Mouse (Mus musculus): ENCODE measurements at regions not wholly inside any gene's neighbourhood (a gene's known extent, or its start where the extent isn't known, plus 50 kb on each side); places are given as distances from the start of the nearest gene placed in this dataset.

- no peak for DNase-seq (ENCODE audit: extremely low spot score, low spot score)
These were observed 337.9 kb upstream of the Eif4g2 start for GRCm38 (mm10) chr7:111420698-111421097.

- no peak for DNase-seq (ENCODE audit: extremely low spot score, low spot score)
These were observed 334.9 kb upstream of the Eif4g2 start for GRCm38 (mm10) chr7:111417735-111418134.

- no peak for DNase-seq (ENCODE audit: extremely low spot score, low spot score)
These were observed 333.2 kb upstream of the Eif4g2 start for GRCm38 (mm10) chr7:111416061-111416460.

- DNase-seq (ENCODE audit: extremely low spot score, low spot score) = no peak
These were observed 330.9 kb upstream of the Eif4g2 start for GRCm38 (mm10) chr7:111413745-111414144.

GRCm38 (mm10) chr7:111412957-111413356 is 330.1 kb upstream of the Eif4g2 start:
- DNase-seq (ENCODE audit: extremely low spot score, low spot score) = no peak

GRCm38 (mm10) chr7:111411386-111411960 is 328.6 kb upstream of the Eif4g2 start:
- DNase-seq (ENCODE audit: extremely low spot score, low spot score) = no peak

- DNase-seq (ENCODE audit: extremely low spot score, low spot score) = no peak
These were observed 313.1 kb upstream of the Eif4g2 start for GRCm38 (mm10) chr7:111395972-111396371.

- DNase-seq (ENCODE audit: extremely low spot score, low spot score) = no peak
These were observed 312.3 kb upstream of the Eif4g2 start for GRCm38 (mm10) chr7:111395111-111395510.

GRCm38 (mm10) chr7:111393846-111394245 is 311.0 kb upstream of the Eif4g2 start:
- no peak for DNase-seq (ENCODE audit: extremely low spot score, low spot score)

GRCm38 (mm10) chr7:111389690-111390089 is 306.9 kb upstream of the Eif4g2 start:
- no peak for DNase-seq (ENCODE audit: extremely low spot score, low spot score)

- DNase-seq (ENCODE audit: extremely low spot score, low spot score) = no peak
These were observed 291.7 kb upstream of the Eif4g2 start for GRCm38 (mm10) chr7:111374534-111374933.

- peak; percentile 24 for DNase-seq (ENCODE audit: extremely low spot score, low spot score)
These were observed 290.7 kb upstream of the Eif4g2 start for GRCm38 (mm10) chr7:111373380-111374173.

GRCm38 (mm10) chr7:111370421-111370887 is 287.6 kb upstream of the Eif4g2 start:
- DNase-seq (ENCODE audit: extremely low spot score, low spot score) = no peak

- no peak for DNase-seq (ENCODE audit: extremely low spot score, low spot score)
These were observed 285.6 kb upstream of the Eif4g2 start for GRCm38 (mm10) chr7:111368296-111369004.

- no peak for DNase-seq (ENCODE audit: extremely low spot score, low spot score)
These were observed 284.3 kb upstream of the Eif4g2 start for GRCm38 (mm10) chr7:111366951-111367653.

- no peak for DNase-seq (ENCODE audit: extremely low spot score, low spot score)
These were observed 282.6 kb upstream of the Eif4g2 start for GRCm38 (mm10) chr7:111365384-111365783.

GRCm38 (mm10) chr7:111363206-111363605 is 280.4 kb upstream of the Eif4g2 start:
- no peak for DNase-seq (ENCODE audit: extremely low spot score, low spot score)

GRCm38 (mm10) chr7:111362646-111363045 is 279.8 kb upstream of the Eif4g2 start:
- no peak for DNase-seq (ENCODE audit: extremely low spot score, low spot score)

GRCm38 (mm10) chr7:111355088-111355656 is 272.3 kb upstream of the Eif4g2 start:
- DNase-seq (ENCODE audit: extremely low spot score, low spot score) = no peak

- DNase-seq (ENCODE audit: extremely low spot score, low spot score) = no peak
These were observed 271.2 kb upstream of the Eif4g2 start for GRCm38 (mm10) chr7:111354066-111354465.

GRCm38 (mm10) chr7:111352176-111352575 is 269.3 kb upstream of the Eif4g2 start:
- no peak for DNase-seq (ENCODE audit: extremely low spot score, low spot score)

Measured in neural tube, embryonic 10.5 days (tissue).